Mouse (Mus musculus): ENCODE data around the gene Nr2f1. TPM values are rescaled to one million over a fixed set of nuclear protein-coding genes. Genes with fewer than 3 reads are reported as not detected.
"Not testable (repeated sequence)": the region's sequence is repeated elsewhere in the genome, so short reads cannot be mapped to it uniquely, and the experiment has no call there.

Gene Nr2f1
- 54.4 and 58.6 TPM in 2 replicates for polyA plus RNA-seq (2016; fragmentation: Nextera tagmentation; extraction: Ambion mirVana)

GRCm38 (mm10) chr13:78199642-78200160, at the start of gene Nr2f1:
Gene Nr2f1 (minus strand): TSS chr13:78199757.
- Histone ChIP-seq H3K27me3 (replicated peaks; ENCODE audit: low read depth, poor library complexity, severe bottlenecking) (peaks cover 17% of the 10 kb centered on the region), H3K27ac (replicated peaks) (peak within 1 kb of the TSS; percentile 100), H3K9me3 (no peaks in the 10 kb centered on the region), H3K4me3 (peak within 1 kb of the TSS; percentile 90), H3K36me3 (replicated peaks) (peaks cover 16% of the 10 kb centered on the region), H3K4me1 (peaks cover 27% of the 10 kb centered on the region)
- DNase-seq (ENCODE audit: low spot score) = no peak
- under 1% methylated on average over 14 of the region's 14 CpGs for WGBS

GRCm38 (mm10) chr13:78221680-78222079, 22.1 kb upstream of the Nr2f1 start:
- peaks cover 17% of the 10 kb centered on the region for H3K36me3 ChIP-seq (replicated peaks)
- WGBS = 92% methylated on average over 3 of the region's 3 CpGs

GRCm38 (mm10) chr13:78220238-78220637, 20.7 kb upstream of the Nr2f1 start:
- H3K9me3 ChIP-seq; H3K4me1 ChIP-seq; DNase-seq (ENCODE audit: low spot score); H3K4me3 ChIP-seq; H3K27me3 ChIP-seq (replicated peaks; ENCODE audit: low read depth, poor library complexity, severe bottlenecking); H3K27ac ChIP-seq (replicated peaks): not testable (repeated sequence)
- 93% methylated on average over 6 of the region's 6 CpGs for WGBS
- peaks cover 17% of the 10 kb centered on the region for H3K36me3 ChIP-seq (replicated peaks)

More at GRCm38 (mm10) chr13:78221680-78222079, 22.1 kb upstream of the Nr2f1 start:
- H3K27ac ChIP-seq (replicated peaks) = no peak overlapping the region
- no peaks in the 10 kb centered on the region for H3K27me3 ChIP-seq (replicated peaks; ENCODE audit: low read depth, poor library complexity, severe bottlenecking)
- H3K4me1 ChIP-seq = no peaks in the 10 kb centered on the region
- no peak for DNase-seq (ENCODE audit: low spot score)
- H3K9me3 ChIP-seq = no peaks in the 10 kb centered on the region
- H3K4me3 ChIP-seq = no peak overlapping the region

GRCm38 (mm10) chr13:78215223-78215622, 15.7 kb upstream of the Nr2f1 start:
- Histone ChIP-seq H3K4me1 (peaks cover 34% of the 10 kb centered on the region), H3K27ac (replicated peaks) (no peak overlapping the region), H3K4me3 (no peak overlapping the region), H3K9me3 (no peaks in the 10 kb centered on the region), H3K36me3 (replicated peaks) (peaks cover 9% of the 10 kb centered on the region), H3K27me3 (replicated peaks; ENCODE audit: low read depth, poor library complexity, severe bottlenecking) (peaks cover 37% of the 10 kb centered on the region)
- WGBS = 47% methylated on average over 2 of the region's 2 CpGs
- DNase-seq (ENCODE audit: low spot score) = no peak

- Histone ChIP-seq H3K36me3 (replicated peaks) (no peaks in the 10 kb centered on the region), H3K4me3 (no peak overlapping the region), H3K4me1 (peaks cover 54% of the 10 kb centered on the region), H3K27ac (replicated peaks) (0 out of 2 replicates have a peak overlapping the region, but pooled peaks have one; percentile 30), H3K27me3 (replicated peaks; ENCODE audit: low read depth, poor library complexity, severe bottlenecking) (peaks cover 55% of the 10 kb centered on the region), H3K9me3 (no peaks in the 10 kb centered on the region)
- WGBS = 14% methylated on average over 2 of the region's 2 CpGs
- peak; percentile 63 for DNase-seq (ENCODE audit: low spot score)
Observed at GRCm38 (mm10) chr13:78213155-78213554, 13.6 kb upstream of the Nr2f1 start.

GRCm38 (mm10) chr13:78212111-78212510, 12.6 kb upstream of the Nr2f1 start:
- Histone ChIP-seq H3K9me3 (no peaks in the 10 kb centered on the region), H3K4me3 (0 out of 2 replicates have a peak overlapping the region, but pooled peaks have one; percentile 1), H3K4me1 (peaks cover 65% of the 10 kb centered on the region), H3K36me3 (replicated peaks) (no peaks in the 10 kb centered on the region), H3K27ac (replicated peaks) (peak overlapping the region; percentile 63), H3K27me3 (replicated peaks; ENCODE audit: low read depth, poor library complexity, severe bottlenecking) (peaks cover 58% of the 10 kb centered on the region)
- DNase-seq (ENCODE audit: low spot score) = no peak
- WGBS = 36% methylated on average over 15 of the region's 15 CpGs

GRCm38 (mm10) chr13:78211231-78212010, 11.9 kb upstream of the Nr2f1 start:
- no peaks in the 10 kb centered on the region for H3K9me3 ChIP-seq
- peaks cover 70% of the 10 kb centered on the region for H3K4me1 ChIP-seq
- H3K36me3 ChIP-seq (replicated peaks) = no peaks in the 10 kb centered on the region
- DNase-seq (ENCODE audit: low spot score) = no peak
- H3K4me3 ChIP-seq = 0 out of 2 replicates have a peak overlapping the region, but pooled peaks have one; percentile 1
- peak overlapping the region; percentile 86 for H3K27ac ChIP-seq (replicated peaks)
- 15% methylated on average over 14 of the region's 14 CpGs for WGBS
- peaks cover 63% of the 10 kb centered on the region for H3K27me3 ChIP-seq (replicated peaks; ENCODE audit: low read depth, poor library complexity, severe bottlenecking)

- Histone ChIP-seq H3K9me3 (no peaks in the 10 kb centered on the region), H3K36me3 (replicated peaks) (no peaks in the 10 kb centered on the region), H3K27me3 (replicated peaks; ENCODE audit: low read depth, poor library complexity, severe bottlenecking) (peaks cover 70% of the 10 kb centered on the region), H3K27ac (replicated peaks) (peak overlapping the region; percentile 86), H3K4me3 (peak overlapping the region; percentile 50), H3K4me1 (peaks cover 74% of the 10 kb centered on the region)
- DNase-seq (ENCODE audit: low spot score) = no peak
- WGBS = 5% methylated on average over 13 of the region's 13 CpGs
Observed at GRCm38 (mm10) chr13:78210748-78211089, 11.2 kb upstream of the Nr2f1 start.

GRCm38 (mm10) chr13:78210029-78210747, 10.6 kb upstream of the Nr2f1 start:
- H3K4me1 ChIP-seq = peaks cover 79% of the 10 kb centered on the region
- DNase-seq (ENCODE audit: low spot score) = peak; percentile 77
- 1% methylated on average over 38 of the region's 38 CpGs for WGBS
- no peaks in the 10 kb centered on the region for H3K9me3 ChIP-seq
- peak overlapping the region; percentile 50 for H3K4me3 ChIP-seq
- no peaks in the 10 kb centered on the region for H3K36me3 ChIP-seq (replicated peaks)
- H3K27me3 ChIP-seq (replicated peaks; ENCODE audit: low read depth, poor library complexity, severe bottlenecking) = peaks cover 75% of the 10 kb centered on the region
- H3K27ac ChIP-seq (replicated peaks) = peak overlapping the region; percentile 86

- WGBS = 1% methylated on average over 12 of the region's 12 CpGs
- H3K4me3 ChIP-seq = peak overlapping the region; percentile 50
- peaks cover 85% of the 10 kb centered on the region for H3K4me1 ChIP-seq
- H3K27ac ChIP-seq (replicated peaks) = peak overlapping the region; percentile 86
- H3K36me3 ChIP-seq (replicated peaks) = no peaks in the 10 kb centered on the region
- DNase-seq (ENCODE audit: low spot score) = no peak
- H3K27me3 ChIP-seq (replicated peaks; ENCODE audit: low read depth, poor library complexity, severe bottlenecking) = peaks cover 80% of the 10 kb centered on the region
- no peaks in the 10 kb centered on the region for H3K9me3 ChIP-seq
Observed at GRCm38 (mm10) chr13:78209611-78210028, 10.1 kb upstream of the Nr2f1 start.

- peak overlapping the region; percentile 50; the same call in 1 of the 2 replicates for H3K4me3 ChIP-seq
- peak overlapping the region; percentile 86 for H3K27ac ChIP-seq (replicated peaks)
- peaks cover 91% of the 10 kb centered on the region for H3K4me1 ChIP-seq
- H3K36me3 ChIP-seq (replicated peaks) = no peaks in the 10 kb centered on the region
- 11% methylated on average over 14 of the region's 14 CpGs for WGBS
- no peak for DNase-seq (ENCODE audit: low spot score)
- peaks cover 83% of the 10 kb centered on the region for H3K27me3 ChIP-seq (replicated peaks; ENCODE audit: low read depth, poor library complexity, severe bottlenecking)
- no peaks in the 10 kb centered on the region for H3K9me3 ChIP-seq
Observed at GRCm38 (mm10) chr13:78208689-78209410, 9.3 kb upstream of the Nr2f1 start.
